Mouse (Mus musculus) megakaryocyte, embryonic 14.5 days (primary cell): Measurements from ENCODE around the gene Alk.

Experiments
- FLI1 ChIP-seq: IDR thresholded peaks from 2 replicates; pipeline ENCODE4 v1.6.1; 2012; ENCODE audit warnings: low read length, inconsistent platforms, mixed read lengths
- GATA1 ChIP-seq: IDR thresholded peaks from 3 replicates; pipeline ENCODE4 v1.6.1; 2012; ENCODE audit warnings: mixed read lengths, low read length, inconsistent platforms, borderline replicate concordance

DNA sequence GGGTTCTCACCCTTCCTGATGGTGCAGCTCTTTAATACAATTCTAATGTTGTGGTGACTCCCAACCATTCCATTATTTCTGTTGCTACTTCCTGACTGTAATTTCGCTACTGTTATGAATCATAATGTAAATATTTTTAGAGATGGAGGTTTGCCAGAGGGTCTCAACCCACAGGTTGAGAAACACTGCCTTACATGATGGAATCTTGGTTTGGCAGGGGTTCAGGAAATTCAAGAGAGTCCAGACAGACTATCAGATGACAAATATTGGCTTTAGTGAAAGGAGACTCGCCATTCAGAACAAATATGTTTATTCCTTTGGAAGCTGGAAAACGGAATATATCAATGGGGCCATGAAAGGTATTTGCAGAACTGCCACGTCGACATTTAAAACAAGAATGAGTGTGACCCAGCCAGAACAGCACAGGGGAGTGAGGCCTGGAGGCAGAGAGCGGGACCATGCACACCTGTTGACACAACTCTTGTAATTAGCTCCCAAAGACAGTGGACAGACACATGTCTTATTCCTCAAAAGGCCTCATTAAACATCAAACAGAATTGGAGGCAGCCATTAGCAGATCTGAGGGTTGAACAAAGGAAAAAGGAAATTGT lies 44.3 kb upstream of the Alk start:
- TF ChIP-seq GATA1 (no peak), FLI1 (no peak)
